Mouse (Mus musculus): Measurements from ENCODE around the gene Gm20708.

- TF ChIP-seq CTCF (IDR thresholded peaks at IDR 0.05; ENCODE audit: low read depth), result no peak
- no peak for TF ChIP-seq EP300 (IDR thresholded peaks at IDR 0.05; ENCODE audit: low read depth)
Measured at GRCm38 (mm10) chr11:117871911-117872584, 62.6 kb downstream of the Gm20708 start.
